Mouse (Mus musculus) brain, adult 2 months (tissue): Measurements from ENCODE around the gene Prss46.

ENCODE experiments used
- DNase-seq: peaks from one replicate; pipeline ENCODE4 v3.0.0; 2011; ENCODE audit warnings: low read depth, low spot score

The Prss46 gene

DNA sequence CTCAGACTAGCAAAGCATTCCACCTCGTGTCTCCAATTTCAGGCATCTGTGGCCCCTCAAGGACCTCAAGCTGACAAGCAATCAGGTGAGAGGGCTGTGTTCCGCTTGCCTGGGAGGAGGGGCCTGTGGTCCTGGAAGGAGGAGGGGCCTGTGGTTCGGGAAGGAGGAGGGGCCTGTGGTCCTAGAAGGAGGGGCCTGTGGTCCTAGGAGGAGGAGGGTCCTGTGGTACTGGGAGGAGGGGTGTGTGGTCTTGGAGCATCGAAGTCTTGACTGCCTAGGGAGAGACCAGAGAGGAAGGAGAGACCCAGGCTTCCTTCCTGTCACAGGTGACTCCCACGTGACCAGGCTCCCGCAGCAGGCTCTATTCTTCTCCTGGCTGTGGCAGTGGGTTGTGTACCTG is 52.3 kb downstream of the Prss46 start:
- no peak for DNase-seq

DNA sequence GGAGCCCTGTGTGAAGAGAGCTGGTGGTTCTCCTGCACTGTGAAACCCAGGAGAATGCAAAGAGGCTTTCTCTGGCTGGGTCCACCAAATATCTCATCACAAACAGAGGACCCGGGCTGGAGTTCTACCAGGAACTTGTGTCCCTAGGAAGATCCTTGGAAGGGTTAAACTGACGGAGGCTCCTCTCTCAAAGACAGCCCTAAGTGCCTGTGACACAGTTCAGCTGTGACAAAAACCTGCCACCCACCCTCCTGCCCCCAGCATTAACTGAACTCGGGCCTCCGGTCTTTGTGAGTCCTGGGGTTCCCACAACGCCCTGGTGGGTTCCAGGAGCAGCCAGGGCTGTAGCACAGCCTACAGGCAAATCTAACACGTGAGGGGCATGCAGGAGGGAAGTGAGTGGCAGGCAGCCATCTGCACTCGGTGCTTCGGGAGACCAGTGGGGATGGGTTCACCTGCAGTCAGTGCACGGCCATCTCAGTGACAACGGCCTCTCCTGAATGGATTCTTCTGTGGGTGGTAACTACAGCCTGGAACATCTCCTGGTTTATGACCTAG is 55.2 kb downstream of the Prss46 start:
- no peak for DNase-seq

DNA sequence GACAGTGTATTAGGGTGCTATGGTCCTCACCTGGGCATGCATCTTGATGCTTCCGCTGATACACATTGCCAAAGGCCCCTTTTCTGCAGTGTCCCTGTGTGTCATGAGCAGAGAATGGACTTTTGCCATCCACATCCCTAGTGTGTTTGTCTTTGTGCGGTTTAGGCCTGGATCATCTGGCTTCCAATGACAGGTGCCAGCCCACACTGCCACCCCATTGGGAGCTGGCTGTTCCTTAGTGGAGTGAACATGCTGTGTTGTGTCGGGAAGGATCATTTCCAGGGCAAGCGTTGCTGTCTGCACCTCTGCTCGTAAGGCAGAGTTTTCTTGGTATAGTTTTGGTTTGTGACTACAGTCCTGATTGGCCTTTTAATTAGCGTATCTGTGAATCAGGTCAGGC is 56.9 kb downstream of the Prss46 start:
- no peak for DNase-seq

DNA sequence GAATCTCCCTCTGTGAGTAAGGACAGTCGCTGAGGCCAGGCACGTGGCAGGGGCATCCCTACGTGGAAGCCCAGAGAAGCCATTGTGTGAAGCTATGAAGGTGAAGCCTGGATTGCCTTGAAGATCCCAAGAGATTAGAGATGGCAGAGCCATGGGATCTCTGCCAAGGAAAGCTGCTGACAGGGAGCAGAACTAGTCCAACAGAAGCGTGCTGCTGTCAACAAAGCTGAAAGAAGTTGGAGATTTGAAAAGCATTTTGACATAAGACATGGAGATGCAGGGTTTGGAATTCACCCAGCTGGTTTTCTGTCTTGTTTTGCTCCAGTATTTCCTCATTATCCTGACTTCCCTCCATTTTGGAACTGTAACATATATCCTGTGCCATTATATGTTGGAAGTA is 58.0 kb downstream of the Prss46 start:
- no peak for DNase-seq
